9 mouse cellular contexts compared by ENCODE assay signal in genomic region chr4:42946733-42947290, GRCm38 (mm10). TPM values are rescaled to one million over a fixed set of nuclear protein-coding genes. Genes with fewer than 3 reads are reported as not detected.
DNase-seq lines count a peak whose midpoint lies in the region; ATAC-seq and TF ChIP-seq lines count a peak whose summit lies in the region.
"Had no signal": no experiment of that assay in that cellular context is flagged by ENCODE, and none has a peak within 500 bp of the region (broad histone marks: within the 10 kb centered on the region; RNA-seq: fewer than 3 reads in every experiment).

No protein-coding gene starts in this region.

- 32% methylated on average over 10 of the region's 10 CpGs for WGBS in forebrain, embryonic 14.5 days
- 39% methylated on average over 10 of the region's 10 CpGs for WGBS in neural tube, embryonic 12.5 days
- 56% methylated on average over 10 of the region's 10 CpGs for WGBS in lung, adult 2 months

- no peak overlapping the region for H3K4me3 ChIP-seq in forebrain, embryonic 14.5 days (ENCODE audit: low read depth, low read length)
- H3K4me3 ChIP-seq in neural tube, embryonic 12.5 days: no peak overlapping the region
- no peak overlapping the region for H3K4me3 ChIP-seq in lung, adult 2 months (replicated peaks; ENCODE audit: extremely low read depth, low read depth, low read length)

- H3K27ac ChIP-seq in forebrain, embryonic 14.5 days (ENCODE audit: low read depth, low read length): peak overlapping the region; percentile 79
- H3K27ac ChIP-seq in neural tube, embryonic 12.5 days: no peak overlapping the region
- H3K27ac ChIP-seq: liver, embryonic 14.5 days had no signal

- H3K9me3 ChIP-seq in forebrain, embryonic 14.5 days (replicated peaks; ENCODE audit: control insufficient read depth, low read length): no peaks in the 10 kb centered on the region
- no peaks in the 10 kb centered on the region for H3K9me3 ChIP-seq in neural tube, embryonic 12.5 days

- H3K27me3 ChIP-seq in forebrain, embryonic 14.5 days (replicated peaks; ENCODE audit: control insufficient read depth, insufficient read depth, low read length): no peaks in the 10 kb centered on the region
- 0 out of 2 replicates have a peak, but pooled peaks cover 5% of the 10 kb centered on the region for H3K27me3 ChIP-seq in neural tube, embryonic 12.5 days (replicated peaks)

- 0 out of 2 replicates have a peak, but pooled peaks cover 1% of the 10 kb centered on the region for H3K36me3 ChIP-seq in forebrain, embryonic 14.5 days (ENCODE audit: control insufficient read depth, insufficient read depth, low read length)
- H3K36me3 ChIP-seq in neural tube, embryonic 12.5 days: no peaks in the 10 kb centered on the region

- peaks cover 48% of the 10 kb centered on the region for H3K4me1 ChIP-seq in forebrain, embryonic 14.5 days (ENCODE audit: control insufficient read depth, insufficient read depth, low read length)
- peaks cover 44% of the 10 kb centered on the region for H3K4me1 ChIP-seq in neural tube, embryonic 12.5 days
- H3K4me1 ChIP-seq in lung, adult 2 months (ENCODE audit: control insufficient read depth, insufficient read depth, low read length): peaks cover 6% of the 10 kb centered on the region

- peak; percentile 92 for DNase-seq in brain, embryonic 18.5 days (ENCODE audit: low read depth, low spot score)
- peak; percentile 96 for DNase-seq in forebrain, embryonic 14.5 days (ENCODE audit: low spot score)
- DNase-seq in layer of hippocampus, adult 9-11 months: peak; percentile 97
- DNase-seq in lung, adult 2 months: no peak
- no peak for DNase-seq in lung, postnatal 25 days (ENCODE audit: low spot score)
- no peak for DNase-seq in ovary, postnatal 10 days (ENCODE audit: low spot score)

- ATAC-seq in forebrain, embryonic 14.5 days: peak; percentile 38
- peak; percentile 13 for ATAC-seq in neural tube, embryonic 12.5 days (ENCODE audit: low FRiP score, low read depth)
- no peak for ATAC-seq in erythroblast, adult 5-6 weeks (replicated peaks; ENCODE audit: low FRiP score, poor library complexity, severe bottlenecking)

- H3K4me2 ChIP-seq in forebrain, embryonic 14.5 days (ENCODE audit: low read length): peak overlapping the region; percentile 39
- H3K4me2 ChIP-seq in neural tube, embryonic 12.5 days (replicated peaks): peak overlapping the region; percentile 35

- no peak for TF ChIP-seq POLR2A in lung, adult 2 months (IDR thresholded peaks at IDR 0.05; ENCODE audit: borderline replicate concordance, extremely low read depth, low read depth, low read length)

- H3K9ac ChIP-seq in forebrain, embryonic 14.5 days (ENCODE audit: low read length): peak overlapping the region; percentile 26
- no peak overlapping the region for H3K9ac ChIP-seq in neural tube, embryonic 12.5 days
- H3K9ac ChIP-seq: liver, embryonic 14.5 days had no signal

- TF ChIP-seq CTCF in lung, adult 2 months (IDR thresholded peaks at IDR 0.05; ENCODE audit: insufficient read depth, low read length): no peak

RNA-seq across cellular contexts. Expression of gene Dnajb5, which starts 2.8 kb away (rescaled TPM):
- 52.1 and 61.1 TPM in 2 replicates for polyA plus RNA-seq in forebrain, embryonic 14.5 days (2014; fragmentation: Nextera tagmentation; extraction: Ambion mirVana)
- 29.0 and 33.6 TPM in 2 replicates for polyA plus RNA-seq in neural tube, embryonic 12.5 days (2016; fragmentation: Nextera tagmentation; extraction: Ambion mirVana)
- 20.0 and 22.1 TPM in 2 replicates for polyA plus RNA-seq in lung, adult 2 months (2012; rRNA removed)
- total RNA-seq in erythroblast, adult 5-6 weeks (2015; ENCODE audit: low replicate concordance): 7.9 TPM in 1 of 2 replicates, not detected in the other
- 0.14 TPM in 1 of 2 replicates, not detected in the other for total RNA-seq in erythroblast, adult 5-6 weeks (2017; ENCODE audit: low replicate concordance)

RNA-seq across cellular contexts. Expression of gene 1700022I11Rik, which starts 22.6 kb away (rescaled TPM):
- polyA plus RNA-seq in forebrain, embryonic 14.5 days (2014; fragmentation: Nextera tagmentation; extraction: Ambion mirVana): 0.47 and 0.53 TPM in 2 replicates
- 0.46 and 0.93 TPM in 2 replicates for polyA plus RNA-seq in neural tube, embryonic 12.5 days (2016; fragmentation: Nextera tagmentation; extraction: Ambion mirVana)
- polyA plus RNA-seq in lung, adult 2 months (2012; rRNA removed): not detected in 2 replicates
- total RNA-seq in erythroblast, adult 5-6 weeks (2015; ENCODE audit: low replicate concordance): not detected in 2 replicates
- total RNA-seq in erythroblast, adult 5-6 weeks (2017; ENCODE audit: low replicate concordance): 5.3 TPM in 1 of 2 replicates, not detected in the other

RNA-seq across cellular contexts. Expression of gene Phf24, which starts 30.4 kb away (rescaled TPM):
- polyA plus RNA-seq in forebrain, embryonic 14.5 days (2014; fragmentation: Nextera tagmentation; extraction: Ambion mirVana): 11.8 and 17.2 TPM in 2 replicates
- polyA plus RNA-seq in neural tube, embryonic 12.5 days (2016; fragmentation: Nextera tagmentation; extraction: Ambion mirVana): 10.9 and 11.4 TPM in 2 replicates
- 7.6 and 10.3 TPM in 2 replicates for polyA plus RNA-seq in lung, adult 2 months (2012; rRNA removed)
- total RNA-seq in erythroblast, adult 5-6 weeks (2015; ENCODE audit: low replicate concordance): not detected in 2 replicates
- 1.7 and 5.8 TPM in 2 replicates for total RNA-seq in erythroblast, adult 5-6 weeks (2017; ENCODE audit: low replicate concordance)

RNA-seq across cellular contexts. Expression of gene Vcp, which starts 53.5 kb away (rescaled TPM):
- polyA plus RNA-seq in forebrain, embryonic 14.5 days (2014; fragmentation: Nextera tagmentation; extraction: Ambion mirVana): 446 and 480 TPM in 2 replicates
- 631 and 640 TPM in 2 replicates for polyA plus RNA-seq in neural tube, embryonic 12.5 days (2016; fragmentation: Nextera tagmentation; extraction: Ambion mirVana)
- polyA plus RNA-seq in lung, adult 2 months (2012; rRNA removed): 118 and 146 TPM in 2 replicates
- 71.9 and 85.5 TPM in 2 replicates for total RNA-seq in erythroblast, adult 5-6 weeks (2015; ENCODE audit: low replicate concordance)
- total RNA-seq in erythroblast, adult 5-6 weeks (2017; ENCODE audit: low replicate concordance): 149 and 153 TPM in 2 replicates

Comparison
In these comparisons a context has a peak if more than half of its experiments do, and no peak if none do; other contexts are left out.
1. DNase-seq: peak in brain, embryonic 18.5 days (single experiment), forebrain, embryonic 14.5 days (single experiment) and layer of hippocampus, adult 9-11 months (single experiment); none in lung, adult 2 months (single experiment), lung, postnatal 25 days (single experiment) and ovary, postnatal 10 days (single experiment).